Mouse (Mus musculus) embryonic facial prominence, embryonic 11.5 days (tissue): ENCODE measurements around the gene Espl1. TPM values are rescaled to one million over a fixed set of nuclear protein-coding genes. Genes with fewer than 3 reads are reported as not detected.
"Not testable (repeated sequence)": the region's sequence is repeated elsewhere in the genome, so short reads cannot be mapped to it uniquely, and the experiment has no call there.

Experiments
- ATAC-seq: fragments of 200-750 bp; cut with Nextera tagmentation; replicated peaks from 2 replicates; pipeline ENCODE4 v1.8.0; 2017; ENCODE audit warnings: low read depth; ENCODE audit not compliant: insufficient number of reproducible peaks, low FRiP score, low TSS enrichment
- DNase-seq: peaks from one replicate; pipeline ENCODE4 v3.0.0-alpha.2; 2015; ENCODE audit warnings: low spot score
- H3K27ac ChIP-seq: fragments of 300-500 bp; sonication (generic); replicated peaks from 2 replicates; pipeline ENCODE4 v1.5.1; 2014; ENCODE audit warnings: mild to moderate bottlenecking, low read depth, low read length, control low read depth
- H3K27me3 ChIP-seq: fragments of 300-500 bp; sonication (generic); 2 replicates; pipeline ENCODE4 v1.6.1; 2014; ENCODE audit warnings: mild to moderate bottlenecking, low read length, moderate library complexity, mixed read lengths; ENCODE audit not compliant: control insufficient read depth, insufficient read depth
- H3K36me3 ChIP-seq: fragments of 300-500 bp; sonication (generic); replicated peaks from 2 replicates; pipeline ENCODE4 v1.6.1; 2014; ENCODE audit warnings: low read depth, mild to moderate bottlenecking, low read length, moderate library complexity, mixed read lengths; ENCODE audit not compliant: control insufficient read depth, insufficient read depth
- H3K4me1 ChIP-seq: fragments of 300-500 bp; sonication (generic); 2 replicates; pipeline ENCODE4 v1.6.1; 2014; ENCODE audit warnings: low read length, mixed read lengths; ENCODE audit not compliant: control insufficient read depth, insufficient read depth
- H3K4me2 ChIP-seq: fragments of 300-500 bp; sonication (generic); 2 replicates; pipeline ENCODE4 v1.6.1; 2014; ENCODE audit warnings: low read depth, mild to moderate bottlenecking, control low read depth, low read length, moderate library complexity
- H3K4me3 ChIP-seq: fragments of 300-500 bp; sonication (generic); 2 replicates; pipeline ENCODE4 v1.5.1; 2014; ENCODE audit warnings: low read depth, low read length, control low read depth
- H3K9ac ChIP-seq: fragments of 300-500 bp; sonication (generic); replicated peaks from 2 replicates; pipeline ENCODE4 v1.6.1; 2014; ENCODE audit warnings: mild to moderate bottlenecking, control low read depth, low read length
- H3K9me3 ChIP-seq: fragments of 300-500 bp; sonication (generic); replicated peaks from 2 replicates; pipeline ENCODE4 v1.6.1; 2016; ENCODE audit warnings: mild to moderate bottlenecking, low read length, inconsistent platforms, mixed read lengths; ENCODE audit not compliant: control insufficient read depth
- WGBS: fragments of 180-500 bp; shearing (Covaris S2); extraction: QIAGEN DNeasy Blood & Tissue Kit; methylation state at CpG from one replicate; pipeline ENCODE4 v1.1.7; 2014; 5-methylcytosine and 5-hydroxymethylcytosine counted together
- polyA plus RNA-seq: library from polyadenylated mRNA; unstranded; fragments of >200 nt; fragmentation: Nextera tagmentation; extraction: Ambion mirVana; gene quantifications from 2 replicates; pipeline ENCODE4 v1.2.1, GENCODE M21; 2014

The Espl1 gene
- polyA plus RNA-seq, 1 experiment from 2014 or later, result 37.7 TPM

GRCm38 (mm10) chr15:102326892-102327291 lies 30.8 kb downstream of the Espl1 start:
- no peaks in the 10 kb centered on the region for H3K9me3 ChIP-seq
- H3K4me1 ChIP-seq, result peaks cover 3% of the 10 kb centered on the region; the same call in 1 of the 2 replicates
- no peak for DNase-seq
- WGBS, result 68% methylated on average over 8 of the region's 8 CpGs
- H3K36me3 ChIP-seq, result peaks cover 3% of the 10 kb centered on the region
- 0 out of 2 replicates have a peak overlapping the region, but pooled peaks have one; percentile 43 for H3K27ac ChIP-seq
- ATAC-seq, result no peak
- no peaks in the 10 kb centered on the region for H3K27me3 ChIP-seq
- H3K4me3 ChIP-seq, result peak overlapping the region; percentile 74
- H3K9ac ChIP-seq, result peak overlapping the region; percentile 84
- peak overlapping the region; percentile 74 for H3K4me2 ChIP-seq

- peak; percentile 95 for DNase-seq
- Histone ChIP-seq H3K27ac (peak within 1 kb of the TSS; percentile 69; the same call in 1 of the 2 replicates), H3K9me3 (no peaks in the 10 kb centered on the region), H3K27me3 (no peaks in the 10 kb centered on the region), H3K4me2 (peak within 1 kb of the TSS; percentile 76), H3K36me3 (peaks cover 8% of the 10 kb centered on the region), H3K4me1 (peaks cover 8% of the 10 kb centered on the region), H3K9ac (peak within 1 kb of the TSS; percentile 80), H3K4me3 (peak within 1 kb of the TSS; percentile 81)
- WGBS, result under 1% methylated on average over 30 of the region's 30 CpGs
- peak; percentile 92 for ATAC-seq
Measured at GRCm38 (mm10) chr15:102331610-102332015, 35.5 kb downstream of the Espl1 start, which contains the start of gene Myg1. Gene Myg1 (plus strand): TSS chr15:102331709.

- DNase-seq (no peak), ATAC-seq (no peak)
- no peaks in the 10 kb centered on the region for H3K9me3 ChIP-seq
- 84% methylated on average over 8 of the region's 8 CpGs for WGBS
- peaks cover 24% of the 10 kb centered on the region for H3K36me3 ChIP-seq
- no peak overlapping the region for H3K27ac ChIP-seq
- no peaks in the 10 kb centered on the region for H3K27me3 ChIP-seq
- H3K4me2 ChIP-seq, result no peak overlapping the region
- H3K9ac ChIP-seq, result no peak overlapping the region
- H3K4me3 ChIP-seq, result no peak overlapping the region
- peaks cover 8% of the 10 kb centered on the region for H3K4me1 ChIP-seq
Measured at GRCm38 (mm10) chr15:102335254-102335653, 39.2 kb downstream of the Espl1 start.

- peaks cover 24% of the 10 kb centered on the region for H3K36me3 ChIP-seq
- DNase-seq, result peak; percentile 46
- 90% methylated on average over 5 of the region's 5 CpGs for WGBS
Measured at GRCm38 (mm10) chr15:102335925-102336324, 39.9 kb downstream of the Espl1 start.

GRCm38 (mm10) chr15:102336946-102337345 lies 40.9 kb downstream of the Espl1 start:
- no peak overlapping the region for H3K9ac ChIP-seq
- ATAC-seq (no peak), DNase-seq (no peak)
- no peak overlapping the region for H3K4me2 ChIP-seq
- peaks cover 24% of the 10 kb centered on the region for H3K36me3 ChIP-seq
- no peak overlapping the region for H3K27ac ChIP-seq
- 86% methylated on average over 4 of the region's 4 CpGs for WGBS
- H3K4me3 ChIP-seq, result no peak overlapping the region
- no peaks in the 10 kb centered on the region for H3K9me3 ChIP-seq
- H3K27me3 ChIP-seq, result no peaks in the 10 kb centered on the region
- H3K4me1 ChIP-seq, result peaks cover 5% of the 10 kb centered on the region; the same call in 1 of the 2 replicates

More at GRCm38 (mm10) chr15:102335925-102336324, 39.9 kb downstream of the Espl1 start:
- H3K27me3 ChIP-seq, H3K4me1 ChIP-seq, H3K9me3 ChIP-seq, H3K4me2 ChIP-seq, H3K9ac ChIP-seq, H3K27ac ChIP-seq, ATAC-seq, H3K4me3 ChIP-seq: not testable (repeated sequence)

- Histone ChIP-seq H3K9me3 (no peaks in the 10 kb centered on the region), H3K36me3 (peaks cover 21% of the 10 kb centered on the region), H3K9ac (no peak overlapping the region), H3K27me3 (no peaks in the 10 kb centered on the region), H3K4me3 (no peak overlapping the region), H3K4me2 (no peak overlapping the region), H3K27ac (no peak overlapping the region), H3K4me1 (no peaks in the 10 kb centered on the region)
- DNase-seq (no peak), ATAC-seq (no peak)
- 73% methylated on average over 5 of the region's 5 CpGs for WGBS
Measured at GRCm38 (mm10) chr15:102339612-102340011, 43.5 kb downstream of the Espl1 start.

GRCm38 (mm10) chr15:102341580-102341979 lies 45.5 kb downstream of the Espl1 start:
- H3K4me2 ChIP-seq, result no peak overlapping the region
- H3K4me1 ChIP-seq, result no peaks in the 10 kb centered on the region
- peaks cover 18% of the 10 kb centered on the region for H3K36me3 ChIP-seq
- ATAC-seq, result no peak
- H3K9me3 ChIP-seq, result no peaks in the 10 kb centered on the region
- DNase-seq, result peak; percentile 60
- no peak overlapping the region for H3K9ac ChIP-seq
- 16% methylated on average over 1 of the region's 1 CpGs for WGBS
- H3K4me3 ChIP-seq, result no peak overlapping the region
- H3K27ac ChIP-seq, result no peak overlapping the region
- no peaks in the 10 kb centered on the region for H3K27me3 ChIP-seq

GRCm38 (mm10) chr15:102344490-102344889 lies 48.4 kb downstream of the Espl1 start:
- H3K4me3 ChIP-seq, result no peak overlapping the region
- WGBS, result 95% methylated on average over 3 of the region's 3 CpGs
- no peaks in the 10 kb centered on the region for H3K4me1 ChIP-seq
- no peak overlapping the region for H3K9ac ChIP-seq
- H3K36me3 ChIP-seq, result peaks cover 5% of the 10 kb centered on the region
- no peak for ATAC-seq
- no peak overlapping the region for H3K27ac ChIP-seq
- H3K27me3 ChIP-seq, result no peaks in the 10 kb centered on the region
- no peaks in the 10 kb centered on the region for H3K9me3 ChIP-seq
- no peak for DNase-seq
- no peak overlapping the region for H3K4me2 ChIP-seq
